Mouse (Mus musculus) spleen, embryonic (tissue): ENCODE data around the gene Anapc11.

Experiments used
- CTCF ChIA-PET: fragments of 350-600 bp; sonication (Branson Sonifier 250); formaldehyde crosslinking; loops from one replicate; lab custom pipeline; 2022; lab: Charles Lee

Anapc11 gene

DNA sequence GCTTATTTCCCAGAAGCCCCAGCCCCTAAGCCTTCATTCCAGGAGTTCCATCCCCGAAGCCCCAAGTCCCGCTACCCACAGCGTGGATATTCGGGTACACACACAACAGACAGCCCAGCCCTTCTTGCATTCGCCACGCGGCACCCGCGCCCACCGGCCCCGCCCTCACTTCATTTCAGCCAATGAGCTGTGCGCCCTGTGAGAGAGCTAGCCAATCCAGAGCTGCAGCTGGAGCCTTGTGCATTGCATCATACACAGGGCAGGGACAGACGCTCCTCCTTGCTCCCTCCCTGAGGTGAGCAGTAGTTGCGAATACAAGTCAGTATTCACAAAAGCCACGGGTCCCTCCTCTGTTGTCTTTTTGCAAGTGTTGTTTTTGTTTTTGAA, 45.4 kb downstream of the Anapc11 start, which contains the start of gene Pycr1:
Gene Pycr1 (minus strand): TSS at position 169 of the 387 bp plus-strand sequence.
- CTCF ChIA-PET: interaction anchor here (0.9 kb wide), 1 partner anchor 22 kb away, joined by 3 read pairs; no protein-coding TSS in a partner anchor

GRCm38 (mm10) chr11:120647047-120647830, 49.0 kb downstream of the Anapc11 start:
- CTCF ChIA-PET: no interaction called here

DNA sequence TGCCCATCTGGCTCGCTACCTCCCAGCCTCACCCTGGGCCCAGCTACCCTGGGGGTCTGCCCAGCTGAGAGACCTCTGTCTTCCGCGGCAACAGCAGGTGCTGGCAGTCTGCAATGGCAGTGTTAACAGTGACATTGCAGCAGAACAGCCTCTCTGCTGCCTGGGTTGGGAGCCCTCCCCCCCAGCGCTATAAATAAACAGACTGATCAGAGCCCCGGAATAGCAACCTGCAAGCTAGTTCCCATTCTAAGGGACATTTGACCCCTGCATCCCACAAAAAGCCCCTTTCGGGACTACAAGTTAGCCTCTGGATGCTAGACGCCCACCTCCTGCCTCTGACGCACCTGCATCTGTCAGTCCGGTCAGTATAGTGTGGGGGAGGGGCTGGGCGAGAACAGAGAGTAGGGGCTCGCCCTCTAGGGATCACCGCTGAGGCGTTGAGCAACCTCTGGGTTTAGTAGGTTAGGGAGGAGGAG, 49.8 kb downstream of the Anapc11 start, which contains the start of gene Myadml2:
Gene Myadml2 (minus strand): TSS at position 158 of the 476 bp plus-strand sequence.
- CTCF ChIA-PET: no interaction called here

DNA sequence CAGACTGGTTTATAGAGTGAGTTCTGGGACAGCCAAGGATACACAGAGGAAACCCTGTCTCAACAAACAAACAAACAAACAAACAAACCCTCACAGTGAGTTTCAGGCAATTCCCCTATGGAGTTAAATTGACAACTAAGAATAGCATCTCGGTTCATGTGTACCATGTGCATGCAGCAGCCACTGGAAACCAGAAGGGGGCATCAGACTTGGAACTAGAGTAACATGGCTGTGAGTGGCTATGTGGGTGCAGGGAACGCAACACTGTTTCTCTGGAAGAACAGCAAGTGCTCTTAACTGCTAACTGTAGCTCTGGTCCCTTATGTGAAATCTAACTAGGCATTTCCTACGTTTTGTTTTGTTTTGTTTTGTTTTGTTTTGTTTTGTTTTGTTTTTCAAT, 53.7 kb downstream of the Anapc11 start:
- CTCF ChIA-PET: no interaction called here

GRCm38 (mm10) chr11:120654741-120655140, 56.5 kb downstream of the Anapc11 start:
- CTCF ChIA-PET: no interaction called here

GRCm38 (mm10) chr11:120657301-120657700, 59.1 kb downstream of the Anapc11 start:
- CTCF ChIA-PET: no interaction called here
